Mouse (Mus musculus): Measurements from ENCODE around the gene Ppy. TPM values are rescaled to one million over a fixed set of nuclear protein-coding genes. Genes with fewer than 3 reads are reported as not detected.
A peak's percentile ranks its signal among the peaks of the same experiment; 100 is the strongest.

Ppy gene
- polyA plus RNA-seq, 1 experiment, result not detected

DNA sequence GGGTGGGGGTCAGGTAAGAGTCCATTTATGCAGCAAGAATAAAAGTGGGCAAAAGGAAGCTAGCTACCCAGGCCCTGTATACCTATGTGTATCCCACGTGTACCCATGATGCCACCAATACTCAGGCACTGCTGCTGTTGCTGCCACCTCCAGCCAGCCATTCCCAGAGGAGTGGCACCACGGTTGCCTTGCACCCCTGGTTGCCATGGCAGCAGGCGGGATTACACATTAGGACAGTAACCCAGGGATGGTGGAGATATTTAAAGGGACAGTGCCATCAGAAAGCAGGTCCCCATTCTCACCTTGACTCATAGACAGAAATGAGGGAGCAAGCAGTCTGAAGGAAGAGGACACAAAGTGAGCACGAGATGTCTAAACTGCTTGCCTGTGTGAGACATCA is 17.9 kb downstream of the Ppy start:
- H3K4me1 ChIP-seq (ENCODE audit: control insufficient read depth, insufficient read depth, low read length), result peaks cover 59% of the 10 kb centered on the region
- no peak overlapping the region for H3K4me3 ChIP-seq (ENCODE audit: insufficient read depth, low read depth, low read length)
- 27% methylated on average over 4 of the region's 4 CpGs for WGBS
- peak overlapping the region; percentile 27 for H3K27ac ChIP-seq (ENCODE audit: insufficient read depth, low read depth, low read length)
- TF ChIP-seq POLR2A (IDR thresholded peaks at IDR 0.05; ENCODE audit: insufficient read depth, low read depth, low read length) (no peak), CTCF (IDR thresholded peaks at IDR 0.05; ENCODE audit: insufficient read depth, low read depth, low read length) (no peak)

DNA sequence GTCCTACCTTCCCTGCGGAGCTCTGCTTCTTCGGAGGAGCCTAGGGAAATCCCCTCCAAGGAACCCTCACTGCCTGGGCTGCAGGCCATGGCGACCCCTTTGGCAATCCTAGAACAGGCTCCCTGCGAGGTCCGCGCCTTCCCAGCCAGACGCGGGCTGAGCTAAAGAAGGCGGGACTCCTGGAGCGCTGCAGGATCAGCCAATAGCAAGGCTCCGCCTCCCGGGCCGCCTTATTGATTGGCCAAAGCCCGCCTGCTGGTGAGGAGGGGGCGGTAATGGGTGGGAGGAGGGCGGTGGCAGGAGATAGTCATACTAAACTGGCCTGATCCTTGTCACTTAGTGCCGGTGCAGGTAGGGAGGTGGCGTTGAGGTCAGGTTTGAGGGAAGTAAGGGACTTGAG is 18.8 kb downstream of the Ppy start:
- TF ChIP-seq POLR2A (IDR thresholded peaks at IDR 0.05; ENCODE audit: insufficient read depth, low read depth, low read length) (peak; percentile 52), CTCF (IDR thresholded peaks at IDR 0.05; ENCODE audit: insufficient read depth, low read depth, low read length) (no peak)
- Histone ChIP-seq H3K4me1 (ENCODE audit: control insufficient read depth, insufficient read depth, low read length) (peaks cover 59% of the 10 kb centered on the region), H3K27ac (ENCODE audit: insufficient read depth, low read depth, low read length) (peak overlapping the region; percentile 68), H3K4me3 (ENCODE audit: insufficient read depth, low read depth, low read length) (peak overlapping the region; percentile 53)
- 1% methylated on average over 18 of the region's 18 CpGs for WGBS

DNA sequence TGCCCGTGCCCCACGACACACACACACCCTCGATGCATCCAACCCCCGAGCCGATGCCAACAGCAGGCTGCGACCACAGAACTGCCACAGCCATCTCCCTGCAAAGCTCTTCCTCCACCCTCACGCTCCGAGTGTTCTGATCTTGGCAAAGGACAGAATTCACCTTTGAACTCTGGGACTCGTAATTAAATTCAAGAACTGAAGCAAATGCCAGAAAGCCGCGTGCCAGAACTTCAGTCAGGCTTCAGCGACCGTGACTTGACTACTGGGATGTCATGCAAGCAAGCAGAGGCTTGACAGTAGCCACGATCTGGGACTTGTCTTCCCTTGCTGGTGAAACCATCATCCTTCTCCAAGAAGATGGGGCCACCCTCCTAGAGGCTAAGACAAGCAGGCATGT is 27.4 kb downstream of the Ppy start:
- no peak overlapping the region for H3K27ac ChIP-seq (ENCODE audit: insufficient read depth, low read depth, low read length)
- WGBS, result 63% methylated on average over 14 of the region's 14 CpGs
- peaks cover 13% of the 10 kb centered on the region for H3K4me1 ChIP-seq (ENCODE audit: control insufficient read depth, insufficient read depth, low read length)
- H3K4me3 ChIP-seq (ENCODE audit: insufficient read depth, low read depth, low read length), result no peak overlapping the region
- TF ChIP-seq POLR2A (IDR thresholded peaks at IDR 0.05; ENCODE audit: insufficient read depth, low read depth, low read length) (no peak), CTCF (IDR thresholded peaks at IDR 0.05; ENCODE audit: insufficient read depth, low read depth, low read length) (no peak)

DNA sequence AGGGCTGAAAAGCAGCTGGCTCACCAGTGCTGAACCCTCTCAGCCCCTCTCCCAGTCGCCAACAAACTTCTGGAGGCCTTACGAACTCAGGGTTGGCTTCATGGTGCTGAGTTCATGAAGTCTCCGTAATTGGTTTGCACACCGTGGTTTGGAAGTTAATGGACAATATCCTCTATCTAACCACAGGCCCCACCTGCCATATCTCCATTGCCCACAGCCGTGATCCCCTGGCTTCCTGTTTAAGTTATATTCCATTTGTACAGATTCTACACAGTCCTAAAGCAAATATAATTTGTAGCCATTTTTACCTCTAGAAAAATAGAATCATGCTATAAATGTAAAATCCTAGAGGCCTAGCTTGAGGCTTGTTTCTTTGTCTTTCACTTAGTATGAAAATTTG is 28.4 kb downstream of the Ppy start:
- WGBS, result 76% methylated on average over 5 of the region's 5 CpGs
- H3K27ac ChIP-seq (ENCODE audit: insufficient read depth, low read depth, low read length), result no peak overlapping the region
- TF ChIP-seq CTCF (IDR thresholded peaks at IDR 0.05; ENCODE audit: insufficient read depth, low read depth, low read length) (no peak), POLR2A (IDR thresholded peaks at IDR 0.05; ENCODE audit: insufficient read depth, low read depth, low read length) (no peak)
- peaks cover 13% of the 10 kb centered on the region for H3K4me1 ChIP-seq (ENCODE audit: control insufficient read depth, insufficient read depth, low read length)
- no peak overlapping the region for H3K4me3 ChIP-seq (ENCODE audit: insufficient read depth, low read depth, low read length)

DNA sequence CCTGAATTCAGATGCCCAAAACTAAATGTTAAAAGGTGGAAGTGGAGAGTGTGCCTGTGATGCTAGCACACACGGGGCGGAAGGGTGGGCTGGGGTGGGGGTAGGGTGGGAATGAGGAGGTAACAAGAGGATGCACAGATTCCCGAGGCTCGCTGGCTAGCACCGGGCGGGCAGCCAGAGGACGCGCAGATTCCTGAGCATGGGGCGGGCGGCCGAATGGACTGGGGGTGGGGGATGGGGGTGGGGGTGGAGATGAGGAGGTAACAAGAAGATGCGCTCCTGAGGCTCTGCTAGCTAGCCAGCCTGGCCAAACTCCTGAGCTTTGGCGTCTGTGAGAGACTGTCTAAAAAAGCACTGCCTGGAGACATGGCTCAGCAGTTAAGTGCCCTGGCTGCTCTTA is 30.7 kb downstream of the Ppy start:
- H3K4me3 ChIP-seq (ENCODE audit: insufficient read depth, low read depth, low read length), result no peak overlapping the region
- no peak overlapping the region for H3K27ac ChIP-seq (ENCODE audit: insufficient read depth, low read depth, low read length)
- no peak for TF ChIP-seq CTCF (IDR thresholded peaks at IDR 0.05; ENCODE audit: insufficient read depth, low read depth, low read length)
- TF ChIP-seq POLR2A (IDR thresholded peaks at IDR 0.05; ENCODE audit: insufficient read depth, low read depth, low read length), result no peak
- WGBS, result 24% methylated on average over 13 of the region's 13 CpGs
- H3K4me1 ChIP-seq (ENCODE audit: control insufficient read depth, insufficient read depth, low read length), result peaks cover 13% of the 10 kb centered on the region

DNA sequence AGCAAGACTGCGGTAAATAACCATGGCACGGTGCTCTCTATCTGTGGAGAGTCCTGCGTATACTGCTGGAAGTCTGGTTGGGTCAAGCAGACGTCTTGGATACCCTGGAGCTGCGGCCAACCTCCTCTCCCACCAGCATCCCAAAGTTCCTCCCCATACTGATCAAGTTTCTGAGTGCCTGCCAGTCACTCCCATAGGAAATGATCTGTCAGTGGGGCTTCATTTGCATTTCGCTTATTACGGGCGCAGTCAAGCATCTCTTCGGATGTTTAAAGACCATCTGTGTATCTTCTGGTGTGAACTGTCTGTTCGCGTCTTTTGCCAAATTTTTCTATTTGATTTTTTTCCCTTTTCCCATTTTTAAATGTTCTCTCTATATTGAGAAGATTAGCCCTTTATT is 31.5 kb downstream of the Ppy start:
- no peak overlapping the region for H3K27ac ChIP-seq (ENCODE audit: insufficient read depth, low read depth, low read length)
- peaks cover 13% of the 10 kb centered on the region for H3K4me1 ChIP-seq (ENCODE audit: control insufficient read depth, insufficient read depth, low read length)
- WGBS, result 72% methylated on average over 11 of the region's 11 CpGs
- no peak overlapping the region for H3K4me3 ChIP-seq (ENCODE audit: insufficient read depth, low read depth, low read length)
- TF ChIP-seq POLR2A (IDR thresholded peaks at IDR 0.05; ENCODE audit: insufficient read depth, low read depth, low read length) (no peak), CTCF (IDR thresholded peaks at IDR 0.05; ENCODE audit: insufficient read depth, low read depth, low read length) (no peak)

DNA sequence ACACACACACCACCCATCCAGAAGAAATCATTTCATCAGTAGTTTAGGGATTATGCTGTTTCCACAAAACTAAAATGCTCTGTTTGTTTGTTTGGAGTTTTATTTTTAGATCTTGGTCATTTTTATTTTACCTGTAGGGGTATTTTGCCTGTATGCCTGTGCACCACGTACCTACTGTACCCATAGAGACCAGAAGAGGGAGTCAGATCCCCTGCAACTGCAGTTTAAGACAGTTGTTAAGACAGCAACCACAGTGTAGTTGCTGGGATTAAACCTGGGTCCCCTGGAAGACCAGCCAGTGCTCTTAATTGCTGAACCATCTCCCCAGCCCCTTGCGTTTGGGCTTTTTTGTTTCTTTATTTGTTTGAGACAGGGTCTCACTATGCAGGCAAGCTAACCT is 32.1 kb downstream of the Ppy start:
- WGBS, result 53% methylated on average over 2 of the region's 2 CpGs
- Histone ChIP-seq H3K4me3 (ENCODE audit: insufficient read depth, low read depth, low read length) (no peak overlapping the region), H3K27ac (ENCODE audit: insufficient read depth, low read depth, low read length) (no peak overlapping the region), H3K4me1 (ENCODE audit: control insufficient read depth, insufficient read depth, low read length) (peaks cover 11% of the 10 kb centered on the region)
- TF ChIP-seq CTCF (IDR thresholded peaks at IDR 0.05; ENCODE audit: insufficient read depth, low read depth, low read length), result no peak
- TF ChIP-seq POLR2A (IDR thresholded peaks at IDR 0.05; ENCODE audit: insufficient read depth, low read depth, low read length), result no peak

DNA sequence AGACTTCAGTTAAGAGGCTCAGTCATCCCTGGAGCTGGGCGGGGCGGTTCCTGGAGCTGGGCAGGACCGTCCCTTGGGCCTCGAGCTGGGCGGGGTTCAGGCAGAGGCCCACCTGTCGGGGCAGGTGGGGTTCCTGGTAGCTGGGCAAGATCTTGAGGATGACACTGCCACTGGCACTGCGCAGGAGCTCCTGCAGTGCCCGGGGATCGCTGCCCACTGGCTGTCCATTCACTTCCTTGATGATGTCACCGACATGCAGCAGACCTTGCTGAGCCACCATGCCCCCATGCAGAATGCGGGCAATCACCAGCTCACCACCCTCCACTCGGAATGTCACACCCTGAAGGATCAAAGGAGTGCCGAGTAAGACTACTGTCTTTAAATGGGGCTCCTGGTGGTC is 38.0 kb downstream of the Ppy start:
- WGBS, result 78% methylated on average over 13 of the region's 13 CpGs
- Histone ChIP-seq H3K4me3 (ENCODE audit: insufficient read depth, low read depth, low read length) (no peak overlapping the region), H3K4me1 (ENCODE audit: control insufficient read depth, insufficient read depth, low read length) (peaks cover 9% of the 10 kb centered on the region), H3K27ac (ENCODE audit: insufficient read depth, low read depth, low read length) (no peak overlapping the region)
- TF ChIP-seq POLR2A (IDR thresholded peaks at IDR 0.05; ENCODE audit: insufficient read depth, low read depth, low read length), result no peak
- no peak for TF ChIP-seq CTCF (IDR thresholded peaks at IDR 0.05; ENCODE audit: insufficient read depth, low read depth, low read length)

DNA sequence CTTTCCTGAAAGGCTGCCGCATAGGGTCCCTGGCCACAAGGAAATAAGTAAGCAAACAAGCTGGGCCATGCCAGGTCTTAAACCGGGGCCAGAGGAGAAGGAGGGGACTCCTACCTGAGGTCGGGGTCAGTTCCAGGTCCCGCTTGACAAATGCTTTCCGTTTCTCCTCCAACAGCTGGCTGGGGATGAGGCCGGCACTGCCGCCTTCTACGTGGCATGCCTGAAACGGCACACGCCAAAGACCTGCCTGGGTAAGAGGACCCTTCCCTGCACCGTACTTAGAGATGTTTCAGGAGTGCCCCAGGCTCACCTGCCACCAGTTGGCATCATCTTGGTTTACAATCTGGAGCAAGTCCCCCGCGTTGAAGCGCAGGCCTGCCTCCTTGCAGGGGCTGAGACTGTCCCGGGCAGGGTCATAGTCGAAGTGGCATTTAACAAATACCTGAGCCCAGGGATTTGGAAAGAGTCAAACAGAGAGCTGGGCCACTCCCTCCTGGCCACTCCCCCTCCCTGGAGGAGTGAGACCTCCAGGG is 39.1 kb downstream of the Ppy start:
- no peak overlapping the region for H3K27ac ChIP-seq (ENCODE audit: insufficient read depth, low read depth, low read length)
- TF ChIP-seq CTCF (IDR thresholded peaks at IDR 0.05; ENCODE audit: insufficient read depth, low read depth, low read length) (no peak), POLR2A (IDR thresholded peaks at IDR 0.05; ENCODE audit: insufficient read depth, low read depth, low read length) (no peak)
- H3K4me1 ChIP-seq (ENCODE audit: control insufficient read depth, insufficient read depth, low read length), result peaks cover 9% of the 10 kb centered on the region
- 54% methylated on average over 16 of the region's 16 CpGs for WGBS
- no peak overlapping the region for H3K4me3 ChIP-seq (ENCODE audit: insufficient read depth, low read depth, low read length)
